In genomic region chr2:174127376-174127713, GRCm38 (mm10) we compare ENCODE assay signal across 10 mouse cellular contexts. TPM values are rescaled to one million over a fixed set of nuclear protein-coding genes. Genes with fewer than 3 reads are reported as not detected.
DNase-seq lines count a peak whose midpoint lies in the region; ATAC-seq lines count a peak whose summit lies in the region.
"Had no signal": no experiment of that assay in that cellular context is flagged by ENCODE, and none has a peak within 500 bp of the region (broad histone marks: within the 10 kb centered on the region; RNA-seq: fewer than 3 reads in every experiment).

No protein-coding gene starts in this region.

- no peaks in the 10 kb centered on the region for H3K27me3 ChIP-seq in kidney, embryonic 14.5 days (ENCODE audit: control insufficient read depth, insufficient read depth, low read length)
- H3K27me3 ChIP-seq in embryonic facial prominence, embryonic 15.5 days = no peaks in the 10 kb centered on the region
- no peaks in the 10 kb centered on the region for H3K27me3 ChIP-seq in hindbrain, embryonic 16.5 days (replicated peaks; ENCODE audit: control insufficient read depth, insufficient read depth, low read length)
- no peaks in the 10 kb centered on the region for H3K27me3 ChIP-seq in midbrain, embryonic 16.5 days (ENCODE audit: control insufficient read depth, insufficient read depth, low read depth, low read length)
- H3K27me3 ChIP-seq: liver, embryonic 13.5 days had no signal

- H3K27ac ChIP-seq in kidney, embryonic 14.5 days (ENCODE audit: low read depth, low read length) = no peak overlapping the region
- H3K27ac ChIP-seq in embryonic facial prominence, embryonic 15.5 days (replicated peaks) = no peak overlapping the region
- H3K27ac ChIP-seq in hindbrain, embryonic 16.5 days (ENCODE audit: low read depth, low read length) = peak overlapping the region; percentile 47; the same call in 1 of the 2 replicates
- 0 out of 2 replicates have a peak overlapping the region, but pooled peaks have one; percentile 0 for H3K27ac ChIP-seq in midbrain, embryonic 16.5 days (ENCODE audit: low read length)
- H3K27ac ChIP-seq: liver, embryonic 13.5 days had no signal

- DNase-seq in kidney, adult 11 months = no peak
- DNase-seq in spleen, postnatal 10 days (ENCODE audit: low spot score in 2 of 2) = no peak
- no peak for DNase-seq in layer of hippocampus, adult 9-11 months
- DNase-seq: cerebellum, adult 8-10 months; liver, embryonic 13.5 days had no signal

- WGBS in kidney, embryonic 14.5 days = 30% methylated on average over 6 of the region's 6 CpGs
- WGBS in embryonic facial prominence, embryonic 15.5 days = 29% methylated on average over 6 of the region's 6 CpGs
- 21% methylated on average over 6 of the region's 6 CpGs for WGBS in hindbrain, embryonic 16.5 days
- WGBS in midbrain, embryonic 16.5 days = 23% methylated on average over 6 of the region's 6 CpGs

- H3K4me2 ChIP-seq in kidney, embryonic 14.5 days (replicated peaks; ENCODE audit: low read depth, low read length) = peak overlapping the region; percentile 35; the same call in 1 of the 2 replicates
- H3K4me2 ChIP-seq in embryonic facial prominence, embryonic 15.5 days (replicated peaks) = peak overlapping the region; percentile 36
- H3K4me2 ChIP-seq in hindbrain, embryonic 16.5 days (ENCODE audit: low read length) = peak overlapping the region; percentile 50
- H3K4me2 ChIP-seq in midbrain, embryonic 16.5 days (ENCODE audit: low read length) = peak overlapping the region; percentile 43
- H3K4me2 ChIP-seq: liver, embryonic 13.5 days had no signal

- H3K36me3 ChIP-seq in kidney, embryonic 14.5 days (ENCODE audit: control insufficient read depth, insufficient read depth, low read length) = peaks cover 18% of the 10 kb centered on the region; the same call in 1 of the 2 replicates
- H3K36me3 ChIP-seq in embryonic facial prominence, embryonic 15.5 days = peaks cover 28% of the 10 kb centered on the region
- H3K36me3 ChIP-seq in hindbrain, embryonic 16.5 days (ENCODE audit: control insufficient read depth, insufficient read depth, low read length) = peaks cover 9% of the 10 kb centered on the region; the same call in 1 of the 2 replicates
- H3K36me3 ChIP-seq in midbrain, embryonic 16.5 days (ENCODE audit: control insufficient read depth, insufficient read depth, low read length) = 0 out of 2 replicates have a peak, but pooled peaks cover 4% of the 10 kb centered on the region

- no peak overlapping the region for H3K4me3 ChIP-seq in kidney, embryonic 14.5 days (ENCODE audit: low read length)
- H3K4me3 ChIP-seq in embryonic facial prominence, embryonic 15.5 days (replicated peaks) = no peak overlapping the region
- H3K4me3 ChIP-seq in hindbrain, embryonic 16.5 days (ENCODE audit: low read length) = peak overlapping the region; percentile 8; the same call in 1 of the 2 replicates
- H3K4me3 ChIP-seq in midbrain, embryonic 16.5 days (ENCODE audit: low read depth, low read length) = no peak overlapping the region
- H3K4me3 ChIP-seq: liver, embryonic 13.5 days had no signal

- H3K9ac ChIP-seq in kidney, embryonic 14.5 days (ENCODE audit: low read depth, low read length) = no peak overlapping the region
- H3K9ac ChIP-seq in embryonic facial prominence, embryonic 15.5 days = no peak overlapping the region
- H3K9ac ChIP-seq in hindbrain, embryonic 16.5 days (ENCODE audit: low read depth, low read length) = peak overlapping the region; percentile 24; the same call in 1 of the 2 replicates
- peak overlapping the region; percentile 46; the same call in 1 of the 2 replicates for H3K9ac ChIP-seq in midbrain, embryonic 16.5 days (ENCODE audit: low read depth, low read length)
- H3K9ac ChIP-seq: liver, embryonic 13.5 days had no signal

- peaks cover 7% of the 10 kb centered on the region; the same call in 1 of the 2 replicates for H3K4me1 ChIP-seq in kidney, embryonic 14.5 days (ENCODE audit: control insufficient read depth, insufficient read depth, low read length)
- peaks cover 10% of the 10 kb centered on the region for H3K4me1 ChIP-seq in embryonic facial prominence, embryonic 15.5 days
- peaks cover 10% of the 10 kb centered on the region for H3K4me1 ChIP-seq in hindbrain, embryonic 16.5 days (ENCODE audit: control insufficient read depth, insufficient read depth, low read depth, low read length)
- H3K4me1 ChIP-seq in midbrain, embryonic 16.5 days (ENCODE audit: control insufficient read depth, insufficient read depth, low read length) = peaks cover 14% of the 10 kb centered on the region

- ATAC-seq in kidney, embryonic 14.5 days (ENCODE audit: low FRiP score, low TSS enrichment) = peak; percentile 11; the same call in 1 of the 2 replicates
- ATAC-seq in embryonic facial prominence, embryonic 15.5 days (ENCODE audit: insufficient number of reproducible peaks, low FRiP score, low TSS enrichment, low read depth) = no peak
- ATAC-seq in hindbrain, embryonic 16.5 days = peak; percentile 45
- ATAC-seq in midbrain, embryonic 16.5 days = peak; percentile 41; the same call in 1 of the 2 replicates
- no peak for ATAC-seq in activated CD4-positive, CD25-positive, alpha-beta regulatory T cell, adult 4 months

- H3K9me3 ChIP-seq in kidney, embryonic 14.5 days (ENCODE audit: control insufficient read depth, low read length) = peaks cover 11% of the 10 kb centered on the region; the same call in 1 of the 2 replicates
- H3K9me3 ChIP-seq in embryonic facial prominence, embryonic 15.5 days (replicated peaks) = no peaks in the 10 kb centered on the region
- H3K9me3 ChIP-seq in hindbrain, embryonic 16.5 days (ENCODE audit: control insufficient read depth, low read length) = no peaks in the 10 kb centered on the region; the same call in none of the 2 replicates
- H3K9me3 ChIP-seq in midbrain, embryonic 16.5 days (replicated peaks; ENCODE audit: control insufficient read depth, low read length, poor library complexity, severe bottlenecking) = no peaks in the 10 kb centered on the region
- H3K9me3 ChIP-seq: liver, embryonic 13.5 days had no signal

RNA-seq across cellular contexts. Expression of gene Npepl1, which starts 17.2 kb away (rescaled TPM):
- polyA plus RNA-seq in kidney, embryonic 14.5 days (2014; fragmentation: Nextera tagmentation; extraction: Ambion mirVana) = 29.8 and 41.3 TPM in 2 replicates
- 66.8 and 74.4 TPM in 2 replicates for polyA plus RNA-seq in embryonic facial prominence, embryonic 15.5 days (2015; fragmentation: Nextera tagmentation; extraction: Ambion mirVana)
- 15.2 and 18.1 TPM in 2 replicates for polyA plus RNA-seq in hindbrain, embryonic 16.5 days (2015; fragmentation: Nextera tagmentation; extraction: Ambion mirVana)
- polyA plus RNA-seq in midbrain, embryonic 16.5 days (2015; fragmentation: Nextera tagmentation; extraction: Ambion mirVana) = 13.8 TPM in 2 replicates
- 10 to 100 TPM; 18.9 to 20.9 TPM for polyA plus RNA-seq in activated CD4-positive, CD25-positive, alpha-beta regulatory T cell, adult 4 months (2017; shearing (Covaris generic))

RNA-seq across cellular contexts. Expression of gene Stx16, which starts 51.2 kb away (rescaled TPM):
- 9.0 and 10.1 TPM in 2 replicates for polyA plus RNA-seq in kidney, embryonic 14.5 days (2014; fragmentation: Nextera tagmentation; extraction: Ambion mirVana)
- 11.8 and 13.4 TPM in 2 replicates for polyA plus RNA-seq in embryonic facial prominence, embryonic 15.5 days (2015; fragmentation: Nextera tagmentation; extraction: Ambion mirVana)
- 11.2 and 12.1 TPM in 2 replicates for polyA plus RNA-seq in hindbrain, embryonic 16.5 days (2015; fragmentation: Nextera tagmentation; extraction: Ambion mirVana)
- 17.1 and 17.2 TPM in 2 replicates for polyA plus RNA-seq in midbrain, embryonic 16.5 days (2015; fragmentation: Nextera tagmentation; extraction: Ambion mirVana)
- 10 to 100 TPM; 14.1 to 16.0 TPM for polyA plus RNA-seq in activated CD4-positive, CD25-positive, alpha-beta regulatory T cell, adult 4 months (2017; shearing (Covaris generic))

Comparison
In these comparisons a context has a peak if more than half of its experiments do, and no peak if none do; other contexts are left out.
1. ATAC-seq: peak in kidney, embryonic 14.5 days (single experiment), hindbrain, embryonic 16.5 days (single experiment) and midbrain, embryonic 16.5 days (single experiment); none in embryonic facial prominence, embryonic 15.5 days (single experiment) and activated CD4-positive, CD25-positive, alpha-beta regulatory T cell, adult 4 months (single experiment).
2. H3K27ac ChIP-seq: peak in hindbrain, embryonic 16.5 days (single experiment) and midbrain, embryonic 16.5 days (single experiment); none in kidney, embryonic 14.5 days (single experiment) and embryonic facial prominence, embryonic 15.5 days (single experiment).
3. H3K9ac ChIP-seq: peak in hindbrain, embryonic 16.5 days (single experiment) and midbrain, embryonic 16.5 days (single experiment); none in kidney, embryonic 14.5 days (single experiment) and embryonic facial prominence, embryonic 15.5 days (single experiment).
4. Peak in every context shown above with its lines, with median percentiles within 50 percentile points of each other: H3K4me2 ChIP-seq.